Mouse (Mus musculus) kidney, postnatal 4 days (tissue): Measurements from ENCODE around the gene Tfdp2.
"Not testable (repeated sequence)": the region's sequence is repeated elsewhere in the genome, so short reads cannot be mapped to it uniquely, and the experiment has no call there.

Source experiments
- DNase-seq, 2 experiments: peaks; one replicate each; pipeline ENCODE4 v3.0.0; 2021; ENCODE audit warnings: mixed read lengths in 2 of 2

The Tfdp2 gene

GRCm38 (mm10) chr9:96195885-96196622 lies at the start of gene Tfdp2:
Gene Tfdp2 (plus strand): TSS chr9:96196275.
- peak; percentile 93 to 95 for DNase-seq

- no peak for DNase-seq
Observed at GRCm38 (mm10) chr9:96152801-96153200, 43.3 kb upstream of the Tfdp2 start.

GRCm38 (mm10) chr9:96158431-96158830 lies 37.6 kb upstream of the Tfdp2 start:
- DNase-seq: no peak

- DNase-seq: no peak
Observed at GRCm38 (mm10) chr9:96159047-96159446, 37.0 kb upstream of the Tfdp2 start.

- DNase-seq: peak in 1 of 2 experiments; percentile 16
Observed at GRCm38 (mm10) chr9:96160767-96161166, 35.3 kb upstream of the Tfdp2 start.

- no peak for DNase-seq
Observed at GRCm38 (mm10) chr9:96162421-96162820, 33.7 kb upstream of the Tfdp2 start.

GRCm38 (mm10) chr9:96163443-96163842 lies 32.6 kb upstream of the Tfdp2 start:
- DNase-seq: no peak

GRCm38 (mm10) chr9:96163983-96164382 lies 32.1 kb upstream of the Tfdp2 start:
- not testable (repeated sequence) for DNase-seq

GRCm38 (mm10) chr9:96167168-96167585 lies 28.9 kb upstream of the Tfdp2 start:
- DNase-seq: peak; percentile 84 to 85

GRCm38 (mm10) chr9:96170600-96170999 lies 25.5 kb upstream of the Tfdp2 start:
- no peak for DNase-seq

- DNase-seq: no peak
Observed at GRCm38 (mm10) chr9:96184909-96185308, 11.2 kb upstream of the Tfdp2 start.

GRCm38 (mm10) chr9:96186701-96187100 lies 9.4 kb upstream of the Tfdp2 start:
- DNase-seq: no peak

GRCm38 (mm10) chr9:96196636-96197181 lies 634 bp downstream of the Tfdp2 start:
- peak; percentile 55 to 71 for DNase-seq

GRCm38 (mm10) chr9:96197806-96198205 lies 1.7 kb downstream of the Tfdp2 start:
- no peak for DNase-seq

GRCm38 (mm10) chr9:96203663-96204062 lies 7.6 kb downstream of the Tfdp2 start:
- no peak for DNase-seq

GRCm38 (mm10) chr9:96207428-96207827 lies 11.4 kb downstream of the Tfdp2 start:
- no peak for DNase-seq

- DNase-seq: no peak
Observed at GRCm38 (mm10) chr9:96213036-96213645, 17.1 kb downstream of the Tfdp2 start.

GRCm38 (mm10) chr9:96214171-96214570 lies 18.1 kb downstream of the Tfdp2 start:
- DNase-seq: no peak

GRCm38 (mm10) chr9:96217299-96217698 lies 21.2 kb downstream of the Tfdp2 start:
- no peak for DNase-seq

- no peak for DNase-seq
Observed at GRCm38 (mm10) chr9:96217799-96218198, 21.7 kb downstream of the Tfdp2 start.

GRCm38 (mm10) chr9:96219114-96219669 lies 23.1 kb downstream of the Tfdp2 start:
- no peak for DNase-seq

GRCm38 (mm10) chr9:96220419-96220818 lies 24.3 kb downstream of the Tfdp2 start:
- DNase-seq: no peak

- DNase-seq: no peak
Observed at GRCm38 (mm10) chr9:96223302-96223701, 27.2 kb downstream of the Tfdp2 start.

GRCm38 (mm10) chr9:96228285-96228684 lies 32.2 kb downstream of the Tfdp2 start:
- DNase-seq: no peak
